Mouse (Mus musculus) ovary, postnatal 10 days (tissue): ENCODE results near the gene Lsm2.

Experiments
- DNase-seq: peaks from one replicate; pipeline ENCODE4 v3.0.0; 2022; ENCODE audit warnings: low spot score

Gene Lsm2

GRCm38 (mm10) chr17:35013221-35013620 lies 31.6 kb downstream of the Lsm2 start:
- no peak for DNase-seq

DNA sequence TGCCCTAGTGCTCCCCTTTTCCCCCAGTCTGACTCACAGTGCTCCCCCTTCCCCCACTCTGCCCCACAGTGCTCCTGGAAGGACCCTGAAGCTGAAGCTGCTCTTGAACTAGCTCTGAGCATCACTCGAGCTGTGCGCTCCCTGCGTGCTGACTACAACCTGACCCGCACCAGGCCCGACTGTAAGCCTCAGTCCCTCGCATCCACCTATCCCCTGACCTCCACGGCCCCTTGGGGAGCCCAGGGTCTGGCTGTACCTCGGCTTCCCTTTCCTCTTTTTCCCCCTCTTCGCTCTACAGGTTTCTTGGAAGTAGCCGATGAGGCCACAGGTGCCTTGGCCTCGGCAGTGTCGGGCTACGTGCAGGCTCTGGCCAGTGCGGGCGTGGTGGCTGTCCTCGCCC lies 33.6 kb downstream of the Lsm2 start:
- no peak for DNase-seq

GRCm38 (mm10) chr17:35016376-35016775 lies 34.7 kb downstream of the Lsm2 start, which contains the start of gene Vwa7:
Gene Vwa7, plus strand, starts transcription at chr17:35016579.
- no peak for DNase-seq

- DNase-seq, result no peak
Observed at GRCm38 (mm10) chr17:35016791-35017705, 35.4 kb downstream of the Lsm2 start.

DNA sequence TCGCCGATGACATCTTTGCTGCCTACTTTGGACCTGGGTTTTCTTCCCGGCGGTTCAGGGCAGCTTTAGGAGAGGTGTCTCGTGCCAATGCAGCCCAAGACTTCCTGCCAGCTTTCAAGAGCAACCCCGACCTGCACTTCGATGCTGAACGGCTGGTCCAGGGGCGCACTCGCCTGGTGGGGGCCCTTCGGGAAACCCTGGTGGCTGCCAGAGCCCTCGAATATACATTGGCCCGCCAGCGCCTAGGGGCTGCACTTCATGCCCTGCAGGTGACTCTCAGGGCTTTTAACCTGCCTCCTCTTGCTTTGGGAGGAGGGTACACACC lies 36.0 kb downstream of the Lsm2 start:
- no peak for DNase-seq

DNA sequence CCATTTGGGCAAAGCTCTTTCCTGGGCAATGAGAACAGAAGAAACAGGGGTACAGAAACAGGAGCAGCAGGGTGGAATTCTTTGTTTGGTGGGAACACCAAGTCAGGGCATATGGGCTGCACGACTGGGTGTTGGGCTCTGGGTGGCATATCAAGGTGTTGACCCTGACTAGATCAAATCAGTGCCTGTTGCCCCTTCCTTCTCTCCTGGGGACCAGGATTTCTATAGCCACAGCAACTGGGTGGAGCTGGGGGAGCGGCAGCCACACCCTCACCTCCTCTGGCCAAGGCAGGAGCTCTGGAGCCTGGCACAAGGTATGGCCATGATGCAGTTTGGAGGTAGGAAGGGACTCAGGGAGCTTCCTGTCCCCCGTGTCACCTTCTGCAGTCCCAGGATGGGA lies 36.5 kb downstream of the Lsm2 start:
- no peak for DNase-seq

- DNase-seq, result no peak
Observed at GRCm38 (mm10) chr17:35019894-35020293, 38.2 kb downstream of the Lsm2 start.

DNA sequence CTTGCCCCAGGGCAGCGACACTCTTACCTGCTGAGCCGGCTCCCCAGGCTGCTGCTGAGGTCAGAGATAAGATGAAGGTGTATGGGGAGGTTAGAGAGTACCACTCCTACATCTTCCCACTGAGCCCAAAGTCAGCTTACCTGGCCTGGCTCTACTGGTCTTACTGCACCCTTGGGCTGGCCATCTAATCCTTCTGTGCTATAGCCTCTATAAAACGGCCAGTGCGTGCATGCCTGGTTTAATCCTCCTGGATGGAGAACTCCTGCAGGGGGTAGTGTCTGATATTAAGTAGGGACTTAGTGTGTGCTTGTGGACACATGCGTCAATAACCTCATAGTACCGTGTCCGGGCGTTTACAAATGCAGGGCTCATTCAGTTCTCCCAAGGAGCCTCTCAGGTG lies 38.9 kb downstream of the Lsm2 start:
- DNase-seq, result no peak

- DNase-seq, result peak; percentile 92
Observed at GRCm38 (mm10) chr17:35021163-35021808, 39.6 kb downstream of the Lsm2 start.

DNA sequence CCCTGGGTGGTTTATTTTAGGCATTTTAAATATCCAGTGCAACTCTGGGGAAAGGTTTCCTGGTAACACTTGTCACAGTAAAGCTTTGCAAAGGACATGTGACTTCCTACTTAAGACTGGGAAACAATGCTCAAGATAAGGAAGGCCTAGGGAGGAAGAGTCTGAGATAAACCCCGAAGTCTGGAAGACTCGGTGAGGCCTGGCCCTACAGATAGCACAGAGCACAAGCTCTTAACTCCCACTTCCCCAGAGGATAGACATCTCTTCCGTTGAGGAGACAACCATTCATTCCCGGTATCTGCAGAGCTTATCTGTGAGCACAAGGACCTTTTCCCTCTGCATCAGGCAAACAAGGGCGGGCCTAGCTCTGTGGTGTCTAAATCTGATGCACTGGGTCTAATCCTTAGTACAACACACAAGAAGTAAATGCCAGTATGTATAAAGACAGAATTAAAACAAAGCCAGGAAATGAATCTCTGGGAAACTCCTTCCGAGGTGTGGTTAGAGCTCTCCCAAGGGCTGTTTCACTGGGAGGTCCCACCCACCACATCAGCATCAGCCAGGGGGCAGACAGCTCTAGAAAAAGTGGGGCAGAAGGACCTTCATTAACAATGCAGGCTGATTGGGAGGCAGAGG lies 40.3 kb downstream of the Lsm2 start:
- no peak for DNase-seq

GRCm38 (mm10) chr17:35022541-35023060 lies 40.9 kb downstream of the Lsm2 start:
- no peak for DNase-seq

DNA sequence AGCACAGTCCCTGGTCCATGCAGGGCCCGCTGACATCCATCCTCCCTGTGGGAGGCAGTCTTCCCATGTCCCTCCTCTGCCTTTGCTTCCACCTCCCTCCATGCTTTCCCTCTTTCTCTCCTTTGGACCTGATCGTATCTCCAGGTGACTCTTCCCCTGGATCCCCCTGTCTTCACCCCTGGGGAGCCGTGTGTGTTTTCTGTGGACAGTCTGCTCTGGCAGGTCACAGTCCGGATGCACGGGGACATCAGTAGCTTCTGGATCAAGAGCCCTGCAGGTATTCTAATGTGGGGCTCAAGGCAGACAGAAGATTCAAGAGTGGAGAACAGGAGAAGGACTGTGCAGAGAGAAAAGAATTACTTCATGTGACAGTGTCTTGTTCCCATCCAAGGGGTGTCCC lies 41.6 kb downstream of the Lsm2 start:
- DNase-seq, result no peak

DNA sequence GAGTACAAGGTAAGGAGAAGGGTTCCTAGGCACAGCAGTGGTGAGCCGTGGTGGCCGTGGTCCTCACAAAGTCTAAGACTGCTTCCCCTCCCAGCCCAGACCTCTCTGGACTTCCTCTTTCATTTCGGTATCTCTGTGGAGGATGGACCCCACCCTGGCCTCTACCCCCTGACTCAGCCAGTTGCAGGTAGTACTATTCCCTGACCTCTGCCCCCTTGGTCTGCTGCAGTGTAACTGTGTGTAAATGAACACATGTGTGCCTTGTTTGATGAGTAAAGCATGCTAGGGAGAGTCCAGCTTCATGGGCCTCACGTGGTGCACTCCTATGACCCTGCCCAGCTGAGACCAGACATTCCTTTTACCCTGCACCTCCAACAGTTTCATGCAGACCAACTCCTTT lies 42.1 kb downstream of the Lsm2 start:
- no peak for DNase-seq

DNA sequence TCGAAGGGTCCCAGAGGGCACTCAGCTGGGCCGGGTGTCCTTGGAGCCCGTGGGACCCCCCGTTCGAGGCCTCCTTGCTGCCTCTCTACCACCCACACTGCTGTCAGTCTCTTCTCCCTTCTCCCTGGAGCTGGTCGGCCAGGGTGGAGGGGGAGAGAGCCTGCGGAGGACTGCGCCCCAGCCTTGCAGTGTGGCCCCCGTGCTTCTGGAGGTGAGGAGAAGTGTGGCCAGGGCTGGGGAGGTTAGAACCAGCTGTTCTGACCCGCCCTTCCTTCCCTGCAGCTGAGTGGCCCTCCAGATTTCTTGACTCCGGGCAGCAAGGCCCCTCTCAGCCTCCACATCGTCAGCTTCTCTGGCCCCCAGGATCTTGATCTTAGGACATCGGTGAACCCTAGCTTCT lies 42.6 kb downstream of the Lsm2 start:
- no peak for DNase-seq

- no peak for DNase-seq
Observed at GRCm38 (mm10) chr17:35024691-35025488, 43.2 kb downstream of the Lsm2 start.

DNA sequence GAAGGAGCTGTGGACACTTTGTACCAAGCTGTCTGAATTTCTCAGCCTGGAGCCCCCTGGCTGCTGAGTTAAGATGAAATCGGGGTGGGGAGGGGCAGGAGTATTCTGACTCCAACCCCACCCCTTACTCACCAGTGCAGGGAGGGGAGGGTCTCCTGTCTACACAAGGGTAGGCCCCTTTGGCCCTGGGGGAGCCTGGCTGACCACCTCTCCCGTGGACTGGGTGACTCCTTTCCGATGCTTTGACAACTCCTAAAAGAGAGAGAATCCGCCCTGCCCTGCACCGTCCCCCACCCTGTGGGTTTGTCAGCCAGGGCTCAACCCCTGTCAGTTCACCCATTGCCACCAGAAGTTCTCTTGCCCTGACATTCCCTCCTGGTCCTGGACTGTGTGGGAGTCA lies 44.5 kb downstream of the Lsm2 start:
- no peak for DNase-seq

DNA sequence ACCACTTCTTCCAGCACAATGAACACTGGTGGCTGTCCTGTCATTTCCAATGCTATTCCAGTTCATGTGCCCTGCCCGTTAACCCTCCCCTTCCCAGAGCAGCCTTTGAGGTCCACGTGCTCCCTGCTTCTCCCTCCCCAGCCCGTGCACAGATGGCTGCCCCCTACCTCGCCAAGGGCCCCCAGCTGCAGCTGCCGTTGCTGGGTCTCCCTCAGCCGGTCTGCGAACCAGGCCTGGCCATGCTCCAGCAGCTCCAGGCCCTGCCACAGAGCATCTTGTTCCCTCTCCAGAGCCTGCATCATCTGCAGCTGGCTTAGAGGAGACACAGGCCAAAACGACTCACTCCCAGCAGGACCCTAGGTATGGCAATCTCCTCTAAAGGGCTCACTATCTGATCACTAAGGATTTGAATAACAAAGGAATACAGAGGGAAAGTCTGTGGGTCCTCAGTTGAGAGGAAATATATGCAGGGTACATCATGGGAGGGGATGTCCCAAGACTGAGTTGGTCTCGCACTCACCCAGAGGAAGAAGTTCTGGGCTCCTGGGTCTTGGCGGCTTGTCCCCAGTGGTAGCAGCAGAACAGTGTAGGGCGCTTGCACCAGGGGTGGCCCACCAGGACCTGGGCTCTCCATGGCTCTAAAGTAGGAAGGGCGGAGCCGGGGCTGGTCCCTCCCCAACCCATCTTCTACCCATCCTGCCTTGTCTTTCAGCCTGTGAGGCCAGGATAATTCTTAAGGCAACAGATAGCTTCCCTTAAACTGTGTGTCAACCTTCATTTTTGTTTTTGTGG lies 45.8 kb downstream of the Lsm2 start, which contains the start of gene Sapcd1:
Gene Sapcd1, minus strand, starts transcription at position 740 of the 792 bp plus-strand sequence.
- no peak for DNase-seq

DNA sequence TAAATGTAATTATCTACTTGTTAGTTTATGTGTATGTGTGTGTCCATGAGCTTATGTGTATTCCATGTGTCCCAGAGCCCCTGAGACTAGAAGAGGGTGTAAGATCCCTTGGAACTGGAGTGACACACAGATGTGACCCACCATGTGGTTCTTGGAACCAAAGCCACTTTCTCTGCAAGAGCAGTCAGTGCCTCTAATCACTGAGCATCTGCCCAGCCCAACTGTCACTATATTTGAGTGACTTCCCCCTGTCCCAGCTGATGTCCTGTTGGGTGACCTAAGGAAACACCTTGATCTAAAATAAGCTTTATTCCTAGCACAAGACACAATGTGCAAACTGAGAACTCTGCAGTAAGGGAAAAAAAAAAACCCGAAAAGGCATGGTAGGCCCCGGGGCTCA lies 46.7 kb downstream of the Lsm2 start:
- no peak for DNase-seq

- no peak for DNase-seq
Observed at GRCm38 (mm10) chr17:35029691-35030532, 48.2 kb downstream of the Lsm2 start.

- no peak for DNase-seq
Observed at GRCm38 (mm10) chr17:35031272-35031671, 49.6 kb downstream of the Lsm2 start.
